Mouse (Mus musculus) cerebellum, adult 2 months (tissue): ENCODE results near the gene Pold2. TPM values are rescaled to one million over a fixed set of nuclear protein-coding genes. Genes with fewer than 3 reads are reported as not detected.

ENCODE experiments used
- DNase-seq, 2 experiments: peaks; one replicate each; pipeline ENCODE4 v3.0.0; 2021
- H3K27ac ChIP-seq: fragments of 200-500 bp; 2 replicates; pipeline ENCODE4 v1.5.1; 2012; ENCODE audit warnings: low read length, control low read depth, inconsistent platforms; ENCODE audit not compliant: insufficient read depth
- H3K27me3 ChIP-seq: fragments of 200-500 bp; 2 replicates; pipeline ENCODE4 v1.6.1; 2012; ENCODE audit warnings: inconsistent platforms, mild to moderate bottlenecking, low read length, moderate library complexity; ENCODE audit not compliant: control insufficient read depth, insufficient read depth
- H3K4me1 ChIP-seq: fragments of 200-500 bp; 2 replicates; pipeline ENCODE4 v1.6.1; 2011; ENCODE audit warnings: low read length; ENCODE audit not compliant: control insufficient read depth, insufficient read depth
- H3K4me3 ChIP-seq: fragments of 200-500 bp; replicated peaks from 2 replicates; pipeline ENCODE3; 2011; ENCODE audit warnings: mild to moderate bottlenecking, low read depth, low read length, control low read depth; ENCODE audit not compliant: insufficient read depth
- CTCF ChIP-seq: fragments of 200-500 bp; IDR thresholded peaks from 2 replicates; pipeline ENCODE4 v1.5.1; 2011; ENCODE audit warnings: low read depth, mild to moderate bottlenecking, control low read depth, low read length, moderate library complexity, borderline replicate concordance; ENCODE audit not compliant: insufficient read depth
- POLR2A ChIP-seq: fragments of 200-500 bp; IDR thresholded peaks from 2 replicates; pipeline ENCODE4 v1.6.1; 2011; ENCODE audit warnings: low read length, control low read depth, borderline replicate concordance; ENCODE audit not compliant: insufficient read depth
- WGBS: fragments of 180-500 bp; shearing (Covaris S2); methylation state at CpG from one replicate; pipeline ENCODE4 v1.1.7; 2018; 5-methylcytosine and 5-hydroxymethylcytosine counted together
- polyA plus RNA-seq: library from polyadenylated mRNA; depleted of rRNA; stranded (reverse); fragments of >200 nt; gene quantifications from 2 replicates; pipeline ENCODE4 v1.2.3, GENCODE M21; 2012; rRNA removed

Gene Pold2
- 47.4 and 55.0 TPM in 2 replicates for polyA plus RNA-seq

DNA sequence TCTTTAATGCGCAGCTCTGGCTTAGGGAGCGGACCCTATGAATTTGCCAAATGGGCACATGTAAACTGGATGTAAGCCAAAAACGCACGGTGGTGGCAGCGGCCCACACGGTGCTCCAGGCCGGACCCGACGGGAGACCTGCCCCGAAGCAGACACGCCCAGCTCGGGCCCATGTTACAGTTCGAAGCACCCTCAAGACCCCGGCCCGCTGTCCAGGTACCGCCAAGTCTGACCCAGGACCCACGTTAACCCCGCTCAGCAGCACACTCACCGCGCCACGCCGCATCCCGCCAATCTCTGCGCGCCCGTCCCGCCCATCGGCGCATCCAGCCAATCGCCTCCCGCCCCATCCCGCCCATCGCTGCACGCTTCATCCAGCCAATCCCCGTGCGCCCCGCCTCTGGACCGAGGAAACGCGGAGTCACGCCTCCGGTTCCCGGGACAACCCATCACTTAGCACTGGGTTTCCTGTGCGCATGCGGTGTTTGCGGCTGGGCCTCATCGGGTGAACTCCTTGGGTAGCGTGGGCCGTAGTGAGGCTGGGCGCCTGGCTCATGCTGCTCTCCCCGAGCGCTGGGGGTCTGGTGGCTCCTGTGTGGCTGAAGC, at the start of gene Pold2:
Gene Pold2, minus strand, starts transcription at position 372 of the 606 bp plus-strand sequence.
- WGBS = under 1% methylated on average over 50 of the region's 52 CpGs
- Histone ChIP-seq H3K27ac (peak within 1 kb of the TSS; percentile 69), H3K4me3 (peak within 1 kb of the TSS; percentile 77), H3K27me3 (no peaks in the 10 kb centered on the region), H3K4me1 (peaks cover 5% of the 10 kb centered on the region)
- DNase-seq = peak; percentile 97 to 98
- TF ChIP-seq POLR2A (peak; percentile 85), CTCF (no peak)

DNA sequence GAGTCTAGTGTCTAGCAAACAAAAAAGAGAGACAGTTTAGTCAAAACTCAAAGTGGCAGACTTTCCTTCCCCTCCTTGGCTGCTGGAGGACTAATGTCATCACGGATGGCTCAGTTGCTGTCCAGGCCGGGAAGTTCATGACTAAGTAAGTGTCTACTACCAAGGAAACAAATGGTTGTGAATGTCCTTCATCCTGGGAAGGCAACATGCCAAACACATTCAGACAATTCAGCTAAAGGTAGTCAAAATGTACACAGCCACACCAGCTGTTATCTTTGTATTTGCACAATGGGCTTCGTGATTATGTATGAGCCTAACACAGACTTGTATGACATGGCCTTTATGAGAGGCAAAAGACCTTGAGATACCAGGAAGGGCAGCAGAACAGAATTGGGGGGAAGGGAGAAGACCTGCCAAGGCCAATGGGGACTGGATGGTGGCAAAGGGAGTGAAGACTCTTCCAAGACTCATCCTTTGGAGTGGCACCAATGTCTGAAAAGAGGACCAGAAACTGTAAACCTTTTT, 48.7 kb upstream of the Pold2 start:
- Histone ChIP-seq H3K27ac (no peak overlapping the region), H3K4me1 (no peaks in the 10 kb centered on the region), H3K27me3 (no peaks in the 10 kb centered on the region), H3K4me3 (no peak overlapping the region)
- WGBS = 77% methylated on average over 3 of the region's 3 CpGs
- no peak for TF ChIP-seq CTCF
- DNase-seq = no peak

DNA sequence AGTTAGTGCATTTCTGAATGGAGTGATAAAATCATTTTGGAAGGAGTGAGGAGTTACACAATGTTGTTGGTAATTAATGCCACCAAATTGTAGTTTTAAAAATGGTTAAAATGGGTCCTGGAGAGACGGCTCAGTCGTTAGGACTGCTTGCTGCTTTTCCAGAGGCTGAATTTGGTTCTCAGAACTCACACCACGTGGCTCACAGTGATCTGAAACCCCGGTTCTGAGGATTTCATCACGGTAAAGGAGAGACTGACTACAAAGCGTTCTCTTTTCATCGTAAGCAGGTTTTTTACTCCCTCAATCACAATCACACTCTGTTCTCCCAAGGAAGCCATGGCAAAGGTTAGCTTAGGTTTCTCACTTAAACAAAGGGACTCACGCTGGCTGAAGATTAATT, 46.6 kb upstream of the Pold2 start:
- 67% methylated on average over 8 of the region's 8 CpGs for WGBS
- Histone ChIP-seq H3K4me3 (no peak overlapping the region), H3K27me3 (no peaks in the 10 kb centered on the region), H3K27ac (no peak overlapping the region), H3K4me1 (no peaks in the 10 kb centered on the region)
- DNase-seq = no peak
- TF ChIP-seq POLR2A (no peak), CTCF (no peak)

DNA sequence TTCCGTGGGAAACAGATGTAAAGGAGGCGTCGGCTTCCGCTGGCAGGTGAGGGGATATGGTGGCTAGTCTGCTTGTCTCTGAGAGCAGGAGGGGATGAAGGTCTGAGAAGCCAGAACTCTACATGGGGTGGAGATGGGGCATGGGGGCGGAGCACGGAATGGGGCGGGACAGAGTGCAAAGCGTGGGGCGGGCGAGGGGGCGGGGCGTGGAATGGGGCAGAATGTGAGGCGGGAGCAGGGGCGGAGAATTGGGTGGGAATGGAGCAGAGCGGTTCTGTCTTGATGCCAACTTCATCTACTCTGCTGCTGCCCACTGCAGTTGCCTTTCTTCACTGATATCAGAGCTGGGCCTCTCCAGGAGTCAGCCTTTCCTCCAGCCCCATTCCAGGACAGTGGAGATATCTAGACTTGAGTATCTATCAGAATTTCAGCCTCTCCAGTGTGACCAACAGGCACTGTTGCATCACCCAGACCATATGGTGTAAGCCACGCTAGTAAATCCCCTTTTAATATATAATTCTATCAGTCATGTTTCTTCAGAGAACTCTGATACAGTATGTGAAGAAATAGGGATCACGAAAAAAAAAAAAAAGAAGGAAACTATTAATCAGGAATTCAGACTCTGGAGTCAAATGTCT, 42.4 kb upstream of the Pold2 start:
- 48% methylated on average over 17 of the region's 17 CpGs for WGBS
- H3K4me1 ChIP-seq = peaks cover 12% of the 10 kb centered on the region

DNA sequence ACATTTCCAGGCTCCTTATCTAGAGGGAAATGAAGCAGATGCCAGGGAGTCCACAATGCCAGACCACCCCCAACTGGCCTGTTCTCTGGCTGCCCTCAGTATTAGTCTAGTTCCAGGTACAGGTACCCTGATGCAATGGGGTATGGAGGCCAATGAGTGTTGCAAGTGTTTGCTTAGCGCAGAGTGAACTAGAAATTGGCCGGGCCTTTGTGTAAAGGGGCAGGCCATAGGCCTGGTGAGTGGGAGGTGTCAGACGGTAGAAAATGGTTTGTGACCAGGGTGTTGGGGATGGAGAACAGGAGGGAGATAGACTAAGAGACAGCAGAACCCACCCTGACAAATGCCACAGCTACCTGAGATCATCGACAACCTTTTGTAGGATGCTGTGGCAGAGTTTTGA, 41.5 kb upstream of the Pold2 start:
- 96% methylated on average over 4 of the region's 4 CpGs for WGBS
- no peak overlapping the region for H3K27ac ChIP-seq
- H3K4me1 ChIP-seq = peaks cover 16% of the 10 kb centered on the region
- TF ChIP-seq POLR2A (no peak), CTCF (no peak)
- no peak overlapping the region for H3K4me3 ChIP-seq
- no peak for DNase-seq
- no peaks in the 10 kb centered on the region for H3K27me3 ChIP-seq

More for the DNA sequence above, 42.4 kb upstream of the Pold2 start:
- DNase-seq = no peak
- no peak for TF ChIP-seq POLR2A
- no peak for TF ChIP-seq CTCF
- no peaks in the 10 kb centered on the region for H3K27me3 ChIP-seq
- no peak overlapping the region for H3K27ac ChIP-seq
- no peak overlapping the region for H3K4me3 ChIP-seq

DNA sequence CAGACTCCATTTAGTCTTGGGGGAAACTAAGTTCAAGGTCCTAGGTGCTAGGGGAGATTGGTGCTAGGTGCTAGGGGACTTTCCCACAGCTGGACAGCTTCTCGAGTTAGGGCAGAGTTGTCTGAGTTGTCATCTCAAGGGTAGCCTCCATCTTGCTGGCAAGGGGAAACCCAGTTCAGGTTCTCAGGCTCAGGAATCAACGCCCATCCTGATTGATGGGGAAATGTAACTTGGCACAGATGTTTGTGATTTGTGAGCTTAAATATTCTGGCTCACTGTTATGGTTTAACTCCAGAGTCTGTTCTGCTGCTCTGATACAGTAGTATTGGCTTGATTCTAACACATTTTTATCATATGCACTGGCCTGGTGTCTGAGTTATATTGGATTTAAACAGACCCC, 40.0 kb upstream of the Pold2 start:
- no peak for TF ChIP-seq POLR2A
- no peak for TF ChIP-seq CTCF
- WGBS = 74% methylated on average over 2 of the region's 2 CpGs
- no peak overlapping the region for H3K27ac ChIP-seq
- H3K27me3 ChIP-seq = no peaks in the 10 kb centered on the region
- DNase-seq = no peak
- H3K4me1 ChIP-seq = peaks cover 17% of the 10 kb centered on the region
- H3K4me3 ChIP-seq = no peak overlapping the region

DNA sequence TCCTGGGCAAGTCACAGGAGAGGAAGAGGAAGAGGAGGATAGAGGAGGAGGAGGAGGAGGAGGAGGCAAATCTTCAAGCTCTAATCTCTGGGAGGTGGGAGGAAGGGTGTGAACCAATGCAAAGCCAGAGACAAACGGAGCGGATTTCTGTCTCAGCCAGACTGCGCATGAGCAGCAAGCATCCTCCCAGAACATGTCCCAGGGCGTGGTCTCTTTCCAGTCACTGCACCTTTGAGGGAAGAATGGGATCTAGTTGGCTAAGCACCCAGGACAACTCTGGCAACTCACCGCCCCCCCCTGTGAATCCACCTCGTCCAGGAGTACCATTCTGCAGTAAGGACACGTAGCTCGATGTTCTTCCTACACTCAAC, 38.1 kb upstream of the Pold2 start:
- peak; percentile 57 to 70 for DNase-seq
- no peaks in the 10 kb centered on the region for H3K27me3 ChIP-seq
- no peak for TF ChIP-seq CTCF
- no peak for TF ChIP-seq POLR2A
- peaks cover 22% of the 10 kb centered on the region for H3K4me1 ChIP-seq
- peak overlapping the region; percentile 27 for H3K4me3 ChIP-seq
- no peak overlapping the region for H3K27ac ChIP-seq
- 35% methylated on average over 8 of the region's 8 CpGs for WGBS

DNA sequence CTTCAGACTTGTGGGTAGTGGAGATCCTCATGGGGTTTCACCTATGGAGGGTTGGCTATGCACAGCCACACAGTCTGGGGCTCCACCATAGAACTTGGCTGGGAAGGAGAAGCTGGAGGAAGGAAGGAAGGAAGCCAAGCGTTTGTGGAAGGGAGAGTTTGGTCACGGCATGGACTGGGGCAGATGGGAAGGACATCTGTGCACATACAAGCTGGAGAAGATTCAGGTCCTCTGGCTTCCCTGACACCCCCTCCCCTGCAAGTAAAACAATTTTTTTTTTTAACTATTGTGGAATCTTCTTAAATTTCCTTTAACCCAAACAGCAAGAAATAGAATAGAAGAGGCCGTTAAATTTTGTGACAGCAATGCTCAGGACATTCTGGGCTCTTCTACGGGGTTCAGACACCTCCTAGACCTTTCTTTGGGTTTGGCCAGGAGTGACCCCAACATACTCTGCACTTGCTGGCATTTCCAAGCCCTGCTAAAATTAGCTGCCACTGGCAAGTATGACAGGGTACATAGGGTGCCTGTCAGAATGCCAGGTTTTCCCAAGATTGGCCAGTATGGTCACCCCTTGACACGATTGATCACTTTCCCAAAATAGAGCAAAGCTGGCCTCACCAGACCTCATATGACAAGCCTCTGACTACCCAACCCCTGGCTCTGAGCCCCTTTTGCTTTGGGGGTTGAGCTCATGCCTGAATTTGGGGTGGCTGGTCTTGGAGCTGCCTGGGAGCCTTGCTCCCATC, 37.5 kb upstream of the Pold2 start:
- Histone ChIP-seq H3K27me3 (no peaks in the 10 kb centered on the region), H3K4me3 (no peak overlapping the region), H3K27ac (no peak overlapping the region), H3K4me1 (peaks cover 22% of the 10 kb centered on the region)
- TF ChIP-seq POLR2A (no peak), CTCF (no peak)
- peak; percentile 49 to 62 for DNase-seq
- 25% methylated on average over 5 of the region's 5 CpGs for WGBS
